Mouse (Mus musculus): ENCODE measurements around the gene Gm2022.
"Not testable (repeated sequence)": the region's sequence is repeated elsewhere in the genome, so short reads cannot be mapped to it uniquely, and the experiment has no call there.

Gene Gm2022

GRCm38 (mm10) chr12:87895070-87895469 is at the start of gene Gm2022:
Gene Gm2022, plus strand, starts transcription at chr12:87895370.
- DNase-seq: not testable (repeated sequence)

- DNase-seq: not testable (repeated sequence)
These were observed 44.5 kb upstream of the Gm2022 start for GRCm38 (mm10) chr12:87850657-87851056.

- not testable (repeated sequence) for DNase-seq
These were observed 39.1 kb upstream of the Gm2022 start for GRCm38 (mm10) chr12:87856067-87856466.

GRCm38 (mm10) chr12:87861740-87862692 is 33.2 kb upstream of the Gm2022 start:
- peak; percentile 2 to 4 for DNase-seq

- not testable (repeated sequence) for DNase-seq
These were observed 31.5 kb upstream of the Gm2022 start for GRCm38 (mm10) chr12:87863638-87864037.

- DNase-seq: not testable (repeated sequence)
These were observed 31.1 kb upstream of the Gm2022 start for GRCm38 (mm10) chr12:87864048-87864447.

GRCm38 (mm10) chr12:87873772-87874171 is 21.4 kb upstream of the Gm2022 start, which contains the start of gene Gm2016:
Gene Gm2016, plus strand, starts transcription at chr12:87874072.
- not testable (repeated sequence) for DNase-seq

GRCm38 (mm10) chr12:87919721-87920120 is 24.6 kb downstream of the Gm2022 start, which contains the start of gene Gm2035:
Gene Gm2035, minus strand, starts transcription at chr12:87919857.
- DNase-seq: not testable (repeated sequence)

Measured in kidney, postnatal 4 days (tissue).